Mouse (Mus musculus) liver, postnatal 0 days (tissue): ENCODE measurements around the gene Pepd. TPM values are rescaled to one million over a fixed set of nuclear protein-coding genes. Genes with fewer than 3 reads are reported as not detected.

Experiments
- ATAC-seq: fragments of 200-750 bp; cut with Nextera tagmentation; 2 replicates; pipeline ENCODE4 v1.8.0; 2017; ENCODE audit warnings: mild to moderate bottlenecking, moderate library complexity
- DNase-seq: peaks from one replicate; pipeline ENCODE4 v3.0.0-alpha.2; 2016
- H3K27ac ChIP-seq: fragments of 300-500 bp; sonication (generic); 2 replicates; pipeline ENCODE4 v1.5.1; 2014; ENCODE audit warnings: antibody characterized with exemption, moderate library complexity, mild to moderate bottlenecking, low read depth
- H3K27me3 ChIP-seq: fragments of 300-500 bp; sonication (generic); 2 replicates; pipeline ENCODE4 v1.6.1; 2014; ENCODE audit warnings: low read length, control low read depth, mixed read lengths; ENCODE audit not compliant: insufficient read depth
- H3K36me3 ChIP-seq: fragments of 300-500 bp; sonication (generic); replicated peaks from 2 replicates; pipeline ENCODE4 v1.6.1; 2014; ENCODE audit warnings: mild to moderate bottlenecking, control low read depth, low read length, moderate library complexity, mixed read lengths; ENCODE audit not compliant: insufficient read depth
- H3K4me1 ChIP-seq: fragments of 300-500 bp; sonication (generic); 2 replicates; pipeline ENCODE4 v1.6.1; 2014; ENCODE audit warnings: antibody characterized with exemption, mild to moderate bottlenecking, control low read depth; ENCODE audit not compliant: insufficient read depth
- H3K4me2 ChIP-seq: fragments of 300-500 bp; sonication (generic); 2 replicates; pipeline ENCODE4 v1.6.1; 2014; ENCODE audit warnings: low read depth, mild to moderate bottlenecking, low read length, moderate library complexity, mixed read lengths
- H3K4me3 ChIP-seq: fragments of 300-500 bp; sonication (generic); 2 replicates; pipeline ENCODE4 v1.5.1; 2014; ENCODE audit warnings: low read depth, low read length
- H3K9ac ChIP-seq: fragments of 300-500 bp; sonication (generic); replicated peaks from 2 replicates; pipeline ENCODE4 v1.6.1; 2014; ENCODE audit warnings: mild to moderate bottlenecking, moderate library complexity
- H3K9me3 ChIP-seq: fragments of 300-500 bp; sonication (generic); 2 replicates; pipeline ENCODE4 v1.6.1; 2016; ENCODE audit warnings: mild to moderate bottlenecking, control low read depth, low read length, mixed read lengths
- CTCF ChIP-seq: sonication (generic); IDR thresholded peaks from 2 replicates; pipeline ENCODE4 v1.5.1; 2016; ENCODE audit warnings: antibody characterized with exemption, low read depth
- EP300 ChIP-seq: IDR thresholded peaks from 2 replicates; pipeline ENCODE4 v1.6.1; 2016; ENCODE audit warnings: antibody characterized with exemption, low read depth, mild to moderate bottlenecking
- WGBS: fragments of 180-500 bp; shearing (Covaris S2); extraction: QIAGEN DNeasy Blood & Tissue Kit; methylation state at CpG from one replicate; pipeline ENCODE4 v1.1.7; 2014; ENCODE audit not compliant: insufficient replicate concordance; 5-methylcytosine and 5-hydroxymethylcytosine counted together
- polyA plus RNA-seq: library from polyadenylated mRNA; unstranded; fragments of >200 nt; fragmentation: Nextera tagmentation; extraction: Ambion mirVana; gene quantifications from 2 replicates; pipeline ENCODE4 v1.2.1, GENCODE M21; 2015

The Pepd gene
- polyA plus RNA-seq, 1 experiment from 2014 or later = 30.2 TPM

- TF ChIP-seq EP300 (no peak), CTCF (no peak)
- ATAC-seq (no peak), DNase-seq (no peak)
- H3K4me1 ChIP-seq = peaks cover 10% of the 10 kb centered on the region
- WGBS = 77% methylated on average over 6 of the region's 6 CpGs
- no peak overlapping the region for H3K4me2 ChIP-seq
- peaks cover 8% of the 10 kb centered on the region; the same call in 1 of the 2 replicates for H3K36me3 ChIP-seq
- no peak overlapping the region for H3K9ac ChIP-seq
- no peak overlapping the region for H3K4me3 ChIP-seq
- no peaks in the 10 kb centered on the region for H3K27me3 ChIP-seq
- no peaks in the 10 kb centered on the region for H3K9me3 ChIP-seq
- no peak overlapping the region for H3K27ac ChIP-seq
Measured at GRCm38 (mm10) chr7:35030567-35030966, 118.4 kb downstream of the Pepd start.

GRCm38 (mm10) chr7:35035141-35035553 lies 123.0 kb downstream of the Pepd start:
- Histone ChIP-seq H3K27ac (no peak overlapping the region), H3K4me1 (no peaks in the 10 kb centered on the region; the same call in 1 of the 2 replicates), H3K4me2 (no peak overlapping the region), H3K4me3 (no peak overlapping the region), H3K9ac (no peak overlapping the region), H3K9me3 (no peaks in the 10 kb centered on the region), H3K27me3 (no peaks in the 10 kb centered on the region), H3K36me3 (peaks cover 8% of the 10 kb centered on the region; the same call in 1 of the 2 replicates)
- DNase-seq (no peak), ATAC-seq (0 out of 2 replicates have a peak, but pooled peaks have one; percentile 14)
- WGBS = 71% methylated on average over 6 of the region's 6 CpGs
- no peak for TF ChIP-seq EP300
- TF ChIP-seq CTCF = no peak

- ATAC-seq (peak; percentile 29), DNase-seq (no peak)
- TF ChIP-seq EP300 = no peak; the same call in 1 of the 2 replicates
- TF ChIP-seq CTCF = no peak
- 35% methylated on average over 4 of the region's 4 CpGs for WGBS
- no peak overlapping the region for H3K27ac ChIP-seq
- H3K4me1 ChIP-seq = no peaks in the 10 kb centered on the region; the same call in 1 of the 2 replicates
- no peak overlapping the region for H3K4me3 ChIP-seq
- H3K36me3 ChIP-seq = peaks cover 11% of the 10 kb centered on the region
- H3K9ac ChIP-seq = no peak overlapping the region
- no peak overlapping the region for H3K4me2 ChIP-seq
- H3K27me3 ChIP-seq = no peaks in the 10 kb centered on the region
- no peaks in the 10 kb centered on the region for H3K9me3 ChIP-seq
Measured at GRCm38 (mm10) chr7:35035565-35035964, 123.4 kb downstream of the Pepd start.

GRCm38 (mm10) chr7:35036266-35036731 lies 124.1 kb downstream of the Pepd start:
- TF ChIP-seq EP300 = no peak
- TF ChIP-seq CTCF = no peak
- Histone ChIP-seq H3K36me3 (peaks cover 11% of the 10 kb centered on the region), H3K9ac (no peak overlapping the region), H3K27me3 (no peaks in the 10 kb centered on the region), H3K4me1 (peaks cover 4% of the 10 kb centered on the region), H3K9me3 (no peaks in the 10 kb centered on the region), H3K4me2 (no peak overlapping the region), H3K4me3 (no peak overlapping the region), H3K27ac (peak overlapping the region; percentile 2; the same call in 1 of the 2 replicates)
- DNase-seq (no peak), ATAC-seq (no peak; the same call in 1 of the 2 replicates)
- 70% methylated on average over 5 of the region's 5 CpGs for WGBS

DNA sequence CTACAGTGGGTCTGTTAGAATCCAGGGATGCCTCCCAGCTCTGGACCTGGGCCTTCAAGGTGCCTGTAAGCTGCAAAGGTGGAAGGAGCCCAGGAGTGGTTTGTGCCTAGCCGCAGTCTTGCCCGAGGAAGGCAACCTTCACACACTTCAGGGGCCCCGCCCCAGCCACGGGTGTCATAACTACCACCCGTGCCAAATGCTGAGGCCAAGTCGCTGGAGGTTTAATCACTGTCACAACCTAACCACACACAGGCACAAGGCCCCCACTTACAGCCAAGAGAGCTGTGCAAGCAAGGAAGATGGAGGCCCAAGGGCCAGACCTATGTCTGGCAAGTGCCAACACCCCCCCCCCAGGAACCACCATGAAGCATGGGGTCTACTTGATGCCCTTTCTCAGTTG lies 125.2 kb downstream of the Pepd start:
- H3K36me3 ChIP-seq = peaks cover 17% of the 10 kb centered on the region
- H3K4me1 ChIP-seq = peaks cover 12% of the 10 kb centered on the region
- no peak overlapping the region for H3K4me3 ChIP-seq
- no peak overlapping the region for H3K27ac ChIP-seq
- DNase-seq (no peak), ATAC-seq (no peak)
- H3K4me2 ChIP-seq = no peak overlapping the region
- TF ChIP-seq CTCF (no peak), EP300 (no peak)
- 57% methylated on average over 6 of the region's 6 CpGs for WGBS
- no peaks in the 10 kb centered on the region for H3K27me3 ChIP-seq
- H3K9ac ChIP-seq = no peak overlapping the region
- no peaks in the 10 kb centered on the region for H3K9me3 ChIP-seq

GRCm38 (mm10) chr7:35040176-35040972 lies 128.2 kb downstream of the Pepd start:
- no peaks in the 10 kb centered on the region for H3K9me3 ChIP-seq
- ATAC-seq (no peak), DNase-seq (no peak)
- no peak overlapping the region for H3K4me2 ChIP-seq
- H3K36me3 ChIP-seq = peaks cover 32% of the 10 kb centered on the region
- H3K4me1 ChIP-seq = peaks cover 12% of the 10 kb centered on the region
- H3K27ac ChIP-seq = no peak overlapping the region
- no peaks in the 10 kb centered on the region for H3K27me3 ChIP-seq
- no peak overlapping the region for H3K4me3 ChIP-seq
- WGBS = 89% methylated on average over 9 of the region's 9 CpGs
- H3K9ac ChIP-seq = no peak overlapping the region
- TF ChIP-seq CTCF (no peak), EP300 (no peak)
